Mouse (Mus musculus) olfactory bulb, adult 2 months (tissue): Measurements from ENCODE around the gene Mrps10. TPM values are rescaled to one million over a fixed set of nuclear protein-coding genes. Genes with fewer than 3 reads are reported as not detected.
A peak's percentile ranks its signal among the peaks of the same experiment; 100 is the strongest.
"Not testable (repeated sequence)": the region's sequence is repeated elsewhere in the genome, so short reads cannot be mapped to it uniquely, and the experiment has no call there.

Experiments
- H3K27ac ChIP-seq: fragments of 200-500 bp; 2 replicates; pipeline ENCODE4 v1.5.1; 2012; ENCODE audit warnings: low read depth, low read length; ENCODE audit not compliant: insufficient read depth
- H3K4me1 ChIP-seq: fragments of 200-500 bp; 2 replicates; pipeline ENCODE4 v1.6.1; 2012; ENCODE audit warnings: low read length; ENCODE audit not compliant: control insufficient read depth, insufficient read depth
- H3K4me3 ChIP-seq: fragments of 200-500 bp; 2 replicates; pipeline ENCODE4 v1.5.1; 2012; ENCODE audit warnings: mild to moderate bottlenecking, low read depth, low read length, moderate library complexity; ENCODE audit not compliant: insufficient read depth
- CTCF ChIP-seq: fragments of 200-500 bp; IDR thresholded peaks from 2 replicates; pipeline ENCODE4 v1.5.1; 2012; ENCODE audit warnings: low read depth, mild to moderate bottlenecking, low read length, moderate library complexity; ENCODE audit not compliant: insufficient read depth
- POLR2A ChIP-seq: fragments of 200-500 bp; IDR thresholded peaks from 2 replicates; pipeline ENCODE4 v1.6.1; 2012; ENCODE audit warnings: mild to moderate bottlenecking, low read depth, low read length, moderate library complexity; ENCODE audit not compliant: insufficient read depth
- WGBS: fragments of 180-500 bp; shearing (Covaris S2); methylation state at CpG from one replicate; pipeline ENCODE4 v1.1.7; 2018; 5-methylcytosine and 5-hydroxymethylcytosine counted together
- polyA plus RNA-seq: library from polyadenylated mRNA; stranded (reverse); fragments of >200 nt; gene quantifications from 2 replicates; pipeline ENCODE4 v1.2.4, GENCODE M21; 2012; ENCODE audit warnings: low replicate concordance; ENCODE audit not compliant: missing spikeins, insufficient read depth, insufficient read length

Gene Mrps10
- polyA plus RNA-seq, 1 experiment: not detected

DNA sequence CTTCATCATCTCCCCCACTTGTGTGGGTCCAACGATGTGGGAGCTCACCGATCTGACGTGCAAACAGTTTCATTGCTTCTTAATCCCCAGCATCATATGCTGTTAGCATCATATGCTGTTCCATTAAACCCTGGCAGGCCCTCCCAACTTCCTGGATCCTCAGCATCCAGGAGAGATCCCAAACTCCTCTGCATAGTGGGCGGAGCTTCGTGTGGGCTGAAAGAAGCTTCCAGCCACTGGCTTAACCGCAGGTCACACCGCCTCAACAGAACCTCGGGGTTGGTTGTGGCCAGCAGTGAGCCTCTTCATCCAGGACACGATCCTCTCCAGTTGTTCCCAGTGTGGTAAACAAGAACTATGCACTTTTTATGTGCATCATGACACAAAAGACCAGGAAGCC is 38.1 kb upstream of the Mrps10 start:
- WGBS: 89% methylated on average over 9 of the region's 9 CpGs
- Histone ChIP-seq H3K27ac (no peak overlapping the region), H3K4me1 (peaks cover 4% of the 10 kb centered on the region), H3K4me3 (no peak overlapping the region)
- TF ChIP-seq POLR2A (no peak), CTCF (no peak)

DNA sequence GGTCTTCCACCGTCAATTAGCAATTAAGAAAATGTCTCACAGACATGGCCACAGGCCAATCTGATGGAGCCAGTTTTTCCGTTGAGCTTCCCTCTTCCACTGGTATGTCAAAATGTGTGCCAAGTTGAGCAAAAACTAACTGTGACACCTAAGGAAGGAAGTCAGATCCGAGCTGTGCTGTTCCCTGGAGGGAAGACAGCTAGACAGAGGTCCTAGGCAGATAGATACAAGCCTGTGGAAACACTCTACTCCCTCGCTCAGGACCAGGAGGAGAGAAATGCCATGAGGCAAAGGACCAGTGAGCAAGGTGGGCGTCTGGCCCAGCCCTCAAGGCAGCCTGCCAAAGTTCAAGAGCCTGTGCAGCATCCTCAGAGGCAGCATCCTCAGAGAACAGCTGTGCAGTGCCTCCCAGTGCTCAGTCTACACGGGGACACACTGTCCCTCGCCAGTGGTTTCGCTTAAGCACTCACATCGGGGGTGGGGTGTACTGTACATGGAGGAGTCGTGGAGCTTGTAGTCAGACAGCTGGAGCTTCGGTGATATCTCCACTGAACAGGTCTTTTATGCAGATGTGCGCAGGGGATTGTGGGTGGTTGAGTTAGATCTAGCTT is 36.6 kb upstream of the Mrps10 start:
- H3K27ac ChIP-seq: peak overlapping the region; percentile 40; the same call in 1 of the 2 replicates
- 33% methylated on average over 12 of the region's 12 CpGs for WGBS

DNA sequence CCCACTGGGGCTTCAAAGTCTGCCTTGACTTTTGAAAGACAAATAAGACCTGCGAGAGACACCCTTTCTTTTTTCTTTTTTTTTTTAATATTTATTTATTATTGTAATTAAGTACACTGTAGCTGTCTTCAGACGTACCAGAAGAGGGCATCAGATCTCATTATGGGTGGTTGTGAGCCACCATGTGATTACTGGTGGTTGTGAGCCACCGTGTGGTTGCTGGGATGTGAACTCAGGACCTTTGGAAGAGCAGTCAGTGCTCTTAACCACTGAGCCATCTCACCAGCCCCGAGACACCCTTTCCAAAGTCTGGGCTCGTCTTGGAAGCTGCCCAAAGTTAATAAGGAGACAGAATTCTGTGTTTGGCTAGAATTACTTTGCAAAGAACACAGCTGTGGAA is 36.0 kb upstream of the Mrps10 start:
- not testable (repeated sequence) for H3K27ac ChIP-seq, H3K4me1 ChIP-seq, H3K4me3 ChIP-seq
- 13% methylated on average over 5 of the region's 5 CpGs for WGBS

More for the DNA sequence above, 36.6 kb upstream of the Mrps10 start:
- Histone ChIP-seq H3K4me3 (no peak overlapping the region), H3K4me1 (peaks cover 4% of the 10 kb centered on the region)
- no peak for TF ChIP-seq POLR2A
- no peak for TF ChIP-seq CTCF

DNA sequence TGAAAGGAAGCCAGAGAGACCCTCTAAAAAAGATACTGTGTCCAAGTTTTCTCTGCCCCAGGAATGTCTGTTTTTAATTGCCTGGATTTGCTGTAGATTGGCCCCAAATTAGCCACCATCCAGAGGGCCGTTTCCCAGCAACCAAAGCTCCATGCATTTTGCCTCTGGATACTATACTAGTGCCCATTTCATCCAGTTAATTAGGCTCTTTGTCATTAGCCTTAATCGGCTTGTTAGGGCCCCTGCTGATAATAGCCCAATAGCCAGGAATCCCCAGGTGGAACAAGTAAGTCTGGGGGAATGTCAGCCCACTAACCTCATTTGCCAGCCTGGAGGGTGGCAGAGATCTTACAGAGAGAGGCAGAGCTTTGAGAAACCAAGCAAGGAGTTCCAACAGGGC is 35.3 kb upstream of the Mrps10 start:
- Histone ChIP-seq H3K4me3 (no peak overlapping the region), H3K4me1 (peaks cover 4% of the 10 kb centered on the region), H3K27ac (no peak overlapping the region)
- 35% methylated on average over 2 of the region's 2 CpGs for WGBS
- TF ChIP-seq CTCF (no peak), POLR2A (no peak)

DNA sequence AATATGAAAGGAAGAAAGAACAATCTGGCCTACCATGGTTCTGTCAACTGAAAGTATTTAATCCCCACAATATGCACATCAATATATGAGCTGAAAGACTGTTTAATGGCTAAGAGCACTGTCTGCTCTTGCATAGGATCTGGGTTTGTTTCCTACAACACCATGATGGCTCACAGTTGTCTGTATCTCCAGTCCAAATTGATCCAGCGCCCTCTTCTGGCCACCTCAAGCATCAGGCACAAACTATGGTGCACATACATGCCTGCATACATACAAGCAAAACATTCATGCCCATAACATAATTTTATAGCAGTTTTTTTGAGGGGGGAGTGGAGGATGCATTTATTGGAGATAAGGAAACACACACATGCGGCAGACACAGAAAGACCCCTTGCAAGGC is 25.6 kb upstream of the Mrps10 start:
- Histone ChIP-seq H3K4me3 (no peak overlapping the region), H3K27ac (no peak overlapping the region), H3K4me1 (no peaks in the 10 kb centered on the region)
- WGBS: 89% methylated on average over 2 of the region's 2 CpGs
- TF ChIP-seq POLR2A (no peak), CTCF (no peak)

DNA sequence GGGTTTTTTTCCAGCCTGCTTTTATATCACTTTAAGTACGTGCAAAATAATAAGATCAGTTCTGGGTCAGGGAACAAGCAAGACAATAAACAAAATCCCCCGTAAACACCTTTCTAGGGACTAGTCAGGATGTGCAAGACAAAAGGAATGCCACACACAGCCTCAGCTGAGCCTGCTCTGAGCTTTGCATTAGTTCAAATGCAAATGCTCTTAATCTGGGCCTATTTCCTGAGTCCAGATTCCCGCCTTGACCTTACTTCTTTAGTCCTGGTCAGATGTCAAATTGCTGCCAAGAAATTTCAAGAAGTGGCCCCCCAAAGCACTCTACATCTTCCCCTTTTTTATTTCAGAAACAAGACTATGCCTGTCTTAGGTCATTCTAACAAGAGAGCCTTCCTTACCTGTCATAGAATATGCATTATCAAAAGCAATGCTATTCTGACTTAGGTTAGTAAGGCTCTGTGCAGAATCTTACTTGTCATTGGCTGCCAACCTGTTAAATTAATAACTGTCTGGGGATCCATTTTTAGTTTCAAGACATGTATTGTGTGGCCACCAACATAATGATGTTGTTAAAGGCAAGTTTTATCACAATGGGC is 18.9 kb upstream of the Mrps10 start:
- Histone ChIP-seq H3K4me3 (no peak overlapping the region), H3K4me1 (no peaks in the 10 kb centered on the region), H3K27ac (no peak overlapping the region)
- 89% methylated on average over 3 of the region's 3 CpGs for WGBS
- TF ChIP-seq CTCF (no peak), POLR2A (no peak)

DNA sequence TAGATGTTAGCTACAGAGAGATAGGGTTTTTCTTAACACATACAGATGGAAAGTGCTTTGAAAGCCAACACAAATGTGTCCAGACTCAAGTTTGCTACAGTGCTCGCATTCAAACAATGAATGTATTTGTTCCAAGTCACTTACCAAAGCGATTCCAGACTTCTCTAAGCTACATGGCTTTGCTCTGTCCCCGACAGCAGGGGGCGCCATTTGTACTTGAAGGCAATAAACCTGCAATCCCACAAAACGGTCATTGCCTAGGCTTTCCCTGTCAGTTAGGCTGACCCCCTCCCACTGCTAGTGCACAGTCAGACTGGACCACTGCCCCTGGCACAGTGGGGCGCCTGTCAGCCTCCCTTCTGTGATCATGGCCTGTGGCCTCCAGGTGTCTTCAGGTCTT is 8.7 kb upstream of the Mrps10 start:
- Histone ChIP-seq H3K4me1 (no peaks in the 10 kb centered on the region), H3K4me3 (no peak overlapping the region), H3K27ac (no peak overlapping the region)
- 32% methylated on average over 6 of the region's 6 CpGs for WGBS
- TF ChIP-seq POLR2A (no peak), CTCF (peak; percentile 53; the same call in 1 of the 2 replicates)

DNA sequence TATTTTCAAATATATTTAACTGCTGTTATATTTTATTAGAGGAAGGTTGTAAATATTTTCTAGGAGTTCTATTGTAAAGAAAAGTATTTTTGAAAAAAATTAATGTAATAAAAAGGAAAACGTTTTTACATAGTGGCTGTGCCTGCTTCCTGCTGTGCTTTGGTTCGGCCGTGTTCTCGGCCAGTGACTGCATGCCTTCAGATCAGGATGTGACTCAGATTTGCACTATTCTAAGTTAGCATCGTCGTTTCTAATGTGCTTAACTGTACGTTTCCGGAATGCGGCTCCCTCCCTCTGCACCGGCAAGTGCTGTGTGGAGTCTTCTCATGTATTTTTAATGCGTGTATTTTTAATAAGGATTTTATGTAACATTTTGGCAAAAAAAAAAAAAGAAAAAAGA is 7.3 kb upstream of the Mrps10 start:
- 57% methylated on average over 11 of the region's 11 CpGs for WGBS
- TF ChIP-seq POLR2A (no peak), CTCF (no peak)
- H3K27ac ChIP-seq: no peak overlapping the region
- H3K4me1 ChIP-seq: no peaks in the 10 kb centered on the region
- H3K4me3 ChIP-seq: no peak overlapping the region

DNA sequence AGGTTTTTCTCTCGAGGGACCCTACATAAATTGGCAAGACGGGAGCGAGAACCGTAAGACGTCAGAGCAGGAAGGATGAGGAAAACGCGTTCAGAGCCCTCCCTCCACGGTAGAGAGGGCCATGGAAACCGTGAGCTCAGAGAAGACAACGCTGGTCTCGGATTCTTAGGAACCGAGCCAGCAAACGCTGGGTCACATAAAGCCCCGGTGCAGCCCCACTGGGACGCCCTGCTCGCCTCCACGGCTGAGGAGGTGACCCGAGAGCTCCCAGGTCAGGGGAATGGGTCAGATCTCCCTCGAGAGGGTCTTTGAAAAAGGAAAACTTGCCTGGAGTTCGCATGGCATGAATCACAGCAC is 378 bp downstream of the Mrps10 start:
- peaks cover 8% of the 10 kb centered on the region for H3K4me1 ChIP-seq
- WGBS: under 1% methylated on average over 20 of the region's 20 CpGs
- peak overlapping the region; percentile 83 for H3K4me3 ChIP-seq
- H3K27ac ChIP-seq: no peak overlapping the region
- TF ChIP-seq POLR2A (no peak), CTCF (no peak)

DNA sequence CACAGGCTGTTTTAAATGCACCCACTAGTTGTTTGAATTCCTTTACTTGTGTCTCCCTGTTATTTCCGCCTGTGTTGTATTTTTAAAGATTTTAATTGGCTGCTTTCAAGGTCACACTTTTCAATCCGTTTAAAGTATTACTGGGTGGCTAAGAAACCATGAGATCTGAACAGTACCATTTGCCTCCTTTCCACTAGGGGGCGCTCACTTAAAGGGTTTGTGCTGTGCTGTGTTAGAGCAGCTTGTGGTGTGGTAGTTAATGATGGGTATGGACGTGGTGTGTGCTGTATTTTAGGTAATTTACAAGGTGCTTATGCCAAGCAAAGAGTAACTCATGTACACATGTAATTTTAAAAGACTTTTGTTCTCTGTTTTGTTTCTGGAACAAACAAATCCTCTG is 2.8 kb downstream of the Mrps10 start:
- Histone ChIP-seq H3K4me1 (peaks cover 8% of the 10 kb centered on the region), H3K4me3 (no peak overlapping the region), H3K27ac (no peak overlapping the region)
- no peak for TF ChIP-seq CTCF
- TF ChIP-seq POLR2A: no peak
- 2% methylated on average over 4 of the region's 4 CpGs for WGBS
